Mouse (Mus musculus) liver, adult 2 months (tissue): ENCODE data around the gene Slc44a4. TPM values are rescaled to one million over a fixed set of nuclear protein-coding genes. Genes with fewer than 3 reads are reported as not detected.

Experiments
- DNase-seq: peaks from one replicate; pipeline ENCODE4 v3.0.0-alpha.2; 2011; ENCODE audit warnings: low read depth, low spot score; ENCODE audit errors: extremely low read depth
- H3K27ac ChIP-seq: fragments of 200-500 bp; replicated peaks from 2 replicates; pipeline ENCODE4 v1.5.1; 2012; ENCODE audit warnings: low read depth, mild to moderate bottlenecking, control low read depth, inconsistent platforms, low read length; ENCODE audit not compliant: insufficient read depth
- H3K27me3 ChIP-seq: fragments of 200-500 bp; 2 replicates; pipeline ENCODE4 v1.6.1; 2012; ENCODE audit warnings: mild to moderate bottlenecking, moderate library complexity, low read length, inconsistent platforms; ENCODE audit not compliant: control insufficient read depth, insufficient read depth
- H3K36me3 ChIP-seq: fragments of 200-500 bp; 2 replicates; pipeline ENCODE4 v1.6.1; 2012; ENCODE audit warnings: low read length, inconsistent platforms; ENCODE audit not compliant: control insufficient read depth, insufficient read depth
- H3K4me1 ChIP-seq: fragments of 200-500 bp; 2 replicates; pipeline ENCODE4 v1.6.1; 2011; ENCODE audit warnings: low read length; ENCODE audit not compliant: control insufficient read depth, insufficient read depth
- H3K4me3 ChIP-seq: fragments of 200-500 bp; 2 replicates; pipeline ENCODE4 v1.5.1; 2011; ENCODE audit warnings: low read depth, mild to moderate bottlenecking, control low read depth, low read length, moderate library complexity; ENCODE audit not compliant: insufficient read depth
- H3K79me2 ChIP-seq: fragments of 200-500 bp; 2 replicates; pipeline ENCODE4 v1.6.1; 2012; ENCODE audit warnings: inconsistent platforms, mild to moderate bottlenecking, low read length, moderate library complexity; ENCODE audit not compliant: control insufficient read depth, insufficient read depth
- H3K9ac ChIP-seq: fragments of 200-500 bp; 2 replicates; pipeline ENCODE4 v1.6.1; 2012; ENCODE audit warnings: low read depth, mild to moderate bottlenecking, control low read depth, inconsistent platforms, low read length
- CTCF ChIP-seq: fragments of 200-500 bp; IDR thresholded peaks from 2 replicates; pipeline ENCODE4 v1.5.1; 2011; ENCODE audit warnings: low read depth, low read length, control low read depth
- POLR2A ChIP-seq: fragments of 200-500 bp; IDR thresholded peaks from 2 replicates; pipeline ENCODE4 v1.6.1; 2011; ENCODE audit warnings: low read length, control low read depth; ENCODE audit not compliant: insufficient read depth; ENCODE audit errors: extremely low read depth
- WGBS: fragments of 180-500 bp; shearing (Covaris S2); methylation state at CpG from one replicate; pipeline ENCODE4 v1.1.7; 2018; 5-methylcytosine and 5-hydroxymethylcytosine counted together
- polyA plus RNA-seq: library from polyadenylated mRNA; depleted of rRNA; stranded (reverse); fragments of >200 nt; gene quantifications from 2 replicates; pipeline ENCODE4 v1.2.3, GENCODE M21; 2012
- total RNA-seq: library from RNA; depleted of rRNA; stranded (reverse); fragments of >200 nt; gene quantifications from 2 replicates; pipeline ENCODE4 v1.2.3, GENCODE M21; 2014

Gene Slc44a4
- total and polyA plus RNA-seq, 2 experiments = 0.18 to 0.35 TPM

DNA sequence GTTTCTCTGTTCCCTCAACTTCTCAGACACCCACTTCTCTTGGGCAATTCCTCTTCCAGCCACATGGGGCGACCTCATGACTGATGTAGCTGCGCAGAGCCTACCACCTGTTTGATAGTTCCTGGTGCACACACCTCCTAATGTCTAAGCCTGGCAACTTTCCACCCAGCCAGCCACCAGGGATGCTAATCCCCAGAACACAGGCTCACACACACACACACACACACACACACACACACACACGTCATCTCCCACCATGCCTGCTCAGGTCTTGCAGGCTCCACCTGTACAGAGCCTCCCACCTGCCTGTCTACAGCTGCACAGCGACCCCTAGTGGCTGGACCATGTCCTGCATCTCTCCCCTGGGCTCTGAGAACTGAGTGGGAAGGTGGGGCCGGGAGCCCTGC, 2.3 kb upstream of the Slc44a4 start:
- peaks cover 19% of the 10 kb centered on the region; the same call in 1 of the 2 replicates for H3K36me3 ChIP-seq
- peak; percentile 97 for TF ChIP-seq CTCF
- no peak for TF ChIP-seq POLR2A
- no peaks in the 10 kb centered on the region for H3K4me1 ChIP-seq
- peak; percentile 50 for DNase-seq
- H3K79me2 ChIP-seq = no peaks in the 10 kb centered on the region
- no peaks in the 10 kb centered on the region for H3K27me3 ChIP-seq
- no peak overlapping the region for H3K27ac ChIP-seq
- H3K4me3 ChIP-seq = no peak overlapping the region
- no peak overlapping the region for H3K9ac ChIP-seq
- 33% methylated on average over 5 of the region's 5 CpGs for WGBS

DNA sequence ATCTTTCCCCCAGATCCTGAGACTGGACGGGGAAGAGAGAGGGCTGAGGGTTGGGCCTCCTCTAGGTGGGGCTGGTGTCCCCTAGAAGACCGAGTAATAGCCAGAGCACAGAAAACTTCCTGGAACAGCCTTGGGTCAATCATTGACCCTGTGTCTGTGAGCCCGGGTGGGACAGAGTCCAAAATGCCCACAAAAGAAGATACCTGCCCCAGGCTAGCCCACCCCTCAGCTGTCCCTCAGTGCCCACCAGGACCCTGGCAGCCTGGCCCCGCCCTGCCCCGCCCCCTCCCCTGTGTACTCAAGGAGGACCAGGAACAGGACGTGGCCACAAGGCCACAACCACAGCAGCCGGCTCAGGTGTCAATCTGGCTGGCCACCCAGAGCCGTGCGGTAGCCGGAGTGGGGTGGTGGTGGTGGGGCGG, 1.2 kb downstream of the Slc44a4 start:
- Histone ChIP-seq H3K79me2 (no peaks in the 10 kb centered on the region), H3K9ac (no peak overlapping the region), H3K4me3 (no peak overlapping the region), H3K27ac (no peak overlapping the region), H3K27me3 (no peaks in the 10 kb centered on the region), H3K4me1 (no peaks in the 10 kb centered on the region), H3K36me3 (peaks cover 6% of the 10 kb centered on the region; the same call in 1 of the 2 replicates)
- 16% methylated on average over 11 of the region's 11 CpGs for WGBS
- no peak for DNase-seq
- TF ChIP-seq CTCF (peak; percentile 67), POLR2A (no peak)

DNA sequence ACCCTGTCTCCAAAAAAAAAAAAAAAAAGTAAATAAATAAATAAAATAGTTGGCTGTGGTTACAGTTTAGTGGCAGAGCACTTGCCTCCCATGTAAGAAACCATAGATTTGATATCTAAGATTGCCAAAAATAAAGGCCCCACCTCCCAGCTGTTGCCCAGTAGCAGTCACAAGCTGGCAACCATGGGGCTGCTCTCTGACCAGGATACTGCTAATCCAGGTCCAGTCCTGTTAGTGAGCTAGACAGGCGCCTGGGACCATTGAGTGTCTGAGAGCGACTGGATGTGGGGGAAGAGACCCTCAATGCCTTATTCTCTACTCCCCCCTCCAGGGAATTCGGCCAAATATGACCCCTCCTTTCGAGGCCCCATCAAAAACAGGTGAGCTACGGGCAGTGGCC, 2.0 kb downstream of the Slc44a4 start:
- no peak for DNase-seq
- TF ChIP-seq POLR2A (no peak), CTCF (no peak)
- WGBS = 92% methylated on average over 5 of the region's 5 CpGs

DNA sequence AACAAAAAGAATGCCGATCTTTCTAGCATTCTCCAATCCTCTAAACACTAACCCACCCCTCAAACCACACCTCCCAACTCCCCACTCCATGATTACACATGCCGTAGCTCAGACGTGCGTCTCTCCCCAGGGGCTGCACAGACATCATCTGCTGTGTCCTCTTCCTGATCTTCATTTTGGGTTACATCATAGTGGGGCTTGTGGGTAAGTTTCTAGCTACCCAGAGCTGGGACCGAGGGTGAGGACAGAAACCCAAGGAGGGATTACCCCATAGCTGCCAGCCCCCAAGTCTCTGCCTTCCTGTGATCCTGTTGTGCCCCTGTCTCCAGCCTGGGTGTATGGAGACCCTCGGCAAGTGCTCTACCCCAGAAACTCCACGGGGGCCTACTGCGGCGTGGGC, 2.9 kb downstream of the Slc44a4 start:
- WGBS = 81% methylated on average over 9 of the region's 9 CpGs
- H3K4me1 ChIP-seq = no peaks in the 10 kb centered on the region
- no peak for DNase-seq
- no peaks in the 10 kb centered on the region for H3K79me2 ChIP-seq
- H3K27me3 ChIP-seq = no peaks in the 10 kb centered on the region
- no peak overlapping the region for H3K4me3 ChIP-seq
- H3K27ac ChIP-seq = no peak overlapping the region
- peaks cover 6% of the 10 kb centered on the region; the same call in 1 of the 2 replicates for H3K36me3 ChIP-seq
- no peak overlapping the region for H3K9ac ChIP-seq
- TF ChIP-seq CTCF (no peak), POLR2A (no peak)

More for the DNA sequence above, 2.0 kb downstream of the Slc44a4 start:
- Histone ChIP-seq H3K36me3 (peaks cover 6% of the 10 kb centered on the region; the same call in 1 of the 2 replicates), H3K4me3 (no peak overlapping the region), H3K9ac (no peak overlapping the region), H3K27me3 (no peaks in the 10 kb centered on the region), H3K4me1 (no peaks in the 10 kb centered on the region), H3K27ac (no peak overlapping the region), H3K79me2 (no peaks in the 10 kb centered on the region)

DNA sequence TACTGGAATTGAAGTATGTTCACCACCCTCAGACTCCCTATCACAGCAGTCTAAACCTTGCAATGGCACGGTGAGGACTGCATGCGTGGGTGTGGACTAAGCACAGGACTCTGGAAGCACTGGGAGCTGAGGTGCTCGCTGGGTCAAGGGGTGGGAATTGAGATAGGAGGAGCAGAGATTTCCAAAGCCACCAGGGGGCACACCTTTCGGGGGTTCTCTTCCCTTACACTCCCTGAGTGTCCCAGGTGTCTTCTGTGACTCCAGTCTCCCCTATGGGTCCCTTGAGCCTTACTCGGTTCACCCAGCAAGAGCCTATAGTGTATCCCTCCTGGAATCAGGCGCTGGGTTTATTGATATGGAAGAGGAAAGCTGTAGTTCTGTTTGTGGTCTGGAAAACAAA, 8.7 kb downstream of the Slc44a4 start:
- H3K9ac ChIP-seq = no peak overlapping the region
- WGBS = 47% methylated on average over 6 of the region's 6 CpGs

DNA sequence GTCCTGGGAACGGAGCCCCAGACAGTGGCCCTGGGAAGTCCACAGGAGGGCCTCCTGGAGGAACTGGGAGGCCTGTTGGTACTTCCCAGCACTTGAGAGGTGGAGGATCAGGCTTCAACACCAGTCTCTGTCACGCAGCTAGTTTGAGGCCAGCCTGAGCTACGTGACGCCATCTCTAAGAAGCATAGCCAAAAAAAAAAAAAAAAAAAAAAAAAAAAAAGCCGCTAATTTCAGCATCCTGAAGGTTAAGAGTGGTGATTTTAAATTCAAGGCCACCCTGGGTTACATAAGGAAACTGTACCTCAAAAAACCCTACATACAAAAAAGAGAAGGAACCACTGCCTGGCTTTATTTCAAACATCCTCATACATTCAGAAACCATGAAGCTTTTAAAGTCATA, 10.0 kb downstream of the Slc44a4 start:
- TF ChIP-seq CTCF (no peak), POLR2A (no peak)
- H3K79me2 ChIP-seq = no peaks in the 10 kb centered on the region
- 70% methylated on average over 5 of the region's 5 CpGs for WGBS
- no peaks in the 10 kb centered on the region for H3K4me1 ChIP-seq
- H3K36me3 ChIP-seq = no peaks in the 10 kb centered on the region
- H3K27me3 ChIP-seq = no peaks in the 10 kb centered on the region
- peak overlapping the region; percentile 31; the same call in 1 of the 2 replicates for H3K27ac ChIP-seq
- DNase-seq = no peak
- H3K4me3 ChIP-seq = no peak overlapping the region
- H3K9ac ChIP-seq = no peak overlapping the region

More for the DNA sequence above, 8.7 kb downstream of the Slc44a4 start:
- H3K27me3 ChIP-seq = no peaks in the 10 kb centered on the region
- no peaks in the 10 kb centered on the region for H3K36me3 ChIP-seq
- no peak for DNase-seq
- H3K4me1 ChIP-seq = no peaks in the 10 kb centered on the region
- H3K4me3 ChIP-seq = no peak overlapping the region
- TF ChIP-seq POLR2A (no peak), CTCF (peak; percentile 40)
- no peak overlapping the region for H3K27ac ChIP-seq
- H3K79me2 ChIP-seq = no peaks in the 10 kb centered on the region
